Comparison of ENCODE assay signal across 29 mouse cellular contexts in the genomic region with DNA sequence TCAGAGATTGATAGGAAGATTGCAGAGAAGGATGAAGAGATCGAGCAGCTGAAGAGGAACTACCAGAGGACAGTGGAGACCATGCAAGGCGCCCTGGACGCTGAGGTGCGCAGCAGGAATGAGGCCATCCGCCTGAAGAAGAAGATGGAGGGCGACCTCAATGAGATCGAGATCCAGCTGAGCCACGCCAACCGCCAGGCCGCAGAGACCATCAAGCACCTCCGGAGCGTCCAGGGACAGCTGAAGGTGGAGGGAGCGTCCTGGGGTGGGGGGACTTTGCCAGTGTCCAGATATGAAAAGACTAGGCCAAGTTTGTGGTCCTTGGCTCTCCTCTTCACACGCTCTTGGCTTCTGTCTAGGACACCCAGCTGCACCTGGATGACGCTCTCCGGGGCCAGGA. TPM values are rescaled to one million over a fixed set of nuclear protein-coding genes. Genes with fewer than 3 reads are reported as not detected.
"Had no signal": no experiment of that assay in that cellular context is flagged by ENCODE, and none has a peak within 500 bp of the region (broad histone marks: within the 10 kb centered on the region; RNA-seq: fewer than 3 reads in every experiment).

No protein-coding gene starts in this region.

- H3K36me3 ChIP-seq: heart, embryonic 10.5 days; heart, embryonic 12.5 days; heart, embryonic 15.5 days; hindbrain, embryonic 13.5 days; hindbrain, embryonic 15.5 days; kidney, embryonic 15.5 days; limb, embryonic 13.5 days; limb, embryonic 15.5 days; liver, embryonic 12.5 days had no signal

- H3K4me2 ChIP-seq: heart, embryonic 12.5 days; heart, embryonic 15.5 days; hindbrain, embryonic 13.5 days; hindbrain, embryonic 15.5 days; kidney, embryonic 15.5 days; limb, embryonic 13.5 days; limb, embryonic 15.5 days; liver, embryonic 12.5 days had no signal

- DNase-seq: gastrocnemius, postnatal 10 days; gastrocnemius, postnatal 36 days; heart, adult 11 months; heart, adult 2 months; heart, postnatal 14 days; heart, postnatal 36 days; kidney, adult 11 months; kidney, adult 2 months; kidney, adult 9 months; kidney, postnatal 14 days; kidney, postnatal 36 days; layer of hippocampus, adult 9-11 months; left cerebral cortex, postnatal 4 days had no signal

- H3K9ac ChIP-seq: heart, embryonic 12.5 days; heart, embryonic 15.5 days; hindbrain, embryonic 13.5 days; hindbrain, embryonic 15.5 days; kidney, embryonic 15.5 days; limb, embryonic 13.5 days; limb, embryonic 15.5 days; liver, embryonic 12.5 days; liver, embryonic 14.5 days had no signal

- ATAC-seq: hindbrain, postnatal 0 days; intestine, embryonic 16.5 days; liver, embryonic 12.5 days had no signal

- H3K27ac ChIP-seq: heart, adult 2 months; heart, embryonic 10.5 days; heart, embryonic 15.5 days; hindbrain, embryonic 13.5 days; hindbrain, embryonic 15.5 days; hindbrain, postnatal 0 days; kidney, embryonic 15.5 days; kidney, postnatal 0 days; limb, embryonic 13.5 days; limb, embryonic 15.5 days; liver, embryonic 12.5 days; liver, embryonic 14.5 days had no signal

- H3K4me3 ChIP-seq: heart, adult 2 months; heart, embryonic 10.5 days; heart, embryonic 12.5 days; heart, embryonic 15.5 days; hindbrain, embryonic 13.5 days; hindbrain, embryonic 15.5 days; kidney, embryonic 15.5 days; limb, embryonic 13.5 days; limb, embryonic 15.5 days; liver, embryonic 12.5 days had no signal

- H3K27me3 ChIP-seq: hindbrain, embryonic 15.5 days had no signal

- H3K4me1 ChIP-seq: heart, embryonic 15.5 days; hindbrain, embryonic 13.5 days; hindbrain, embryonic 15.5 days; kidney, embryonic 15.5 days; limb, embryonic 13.5 days; limb, embryonic 15.5 days; liver, embryonic 12.5 days had no signal

- H3K9me3 ChIP-seq: heart, embryonic 10.5 days; heart, embryonic 12.5 days; heart, embryonic 15.5 days; hindbrain, embryonic 13.5 days; hindbrain, embryonic 15.5 days; kidney, embryonic 15.5 days; limb, embryonic 13.5 days; limb, embryonic 15.5 days; liver, embryonic 12.5 days had no signal

RNA-seq across cellular contexts. Expression of a gene that starts 21.1 kb away (rescaled TPM):
- total RNA-seq: heart, adult 2 months; heart, postnatal 14 days; heart, postnatal 36 days; hematopoietic stem cell, adult 5-6 weeks; liver, adult 2 months had no signal
- polyA plus RNA-seq: gonadal fat pad, adult 2 months; heart, adult 2 months; liver, adult 2 months had no signal
